Mouse (Mus musculus) ES-E14 (cell line): ENCODE measurements around the gene Mlxipl. TPM values are rescaled to one million over a fixed set of nuclear protein-coding genes. Genes with fewer than 3 reads are reported as not detected.

Experiments
- DNase-seq: peaks from one replicate; pipeline ENCODE4 v3.0.0-alpha.2; 2013; ENCODE audit warnings: low read depth, low spot score
- H3K27ac ChIP-seq: 2 replicates; pipeline ENCODE4 v1.5.1; 2012; ENCODE audit warnings: low read depth, mild to moderate bottlenecking, low read length, moderate library complexity, mixed read lengths; ENCODE audit not compliant: poor library complexity, insufficient read depth, severe bottlenecking
- H3K36me3 ChIP-seq: 2 replicates; pipeline ENCODE4 v1.6.1; 2012; ENCODE audit warnings: mild to moderate bottlenecking, low read length, moderate library complexity, mixed read lengths; ENCODE audit not compliant: control insufficient read depth, poor library complexity, insufficient read depth, severe bottlenecking
- H3K4me1 ChIP-seq, 2 experiments: fragments of 150-350 bp in 1 of 2; sonication (generic) in 1 of 2; 2 replicates each; pipeline ENCODE4 v1.6.1; 2012; ENCODE audit warnings: low read length in 2 of 2, mild to moderate bottlenecking in 1 of 2, mixed read lengths in 1 of 2; ENCODE audit not compliant: control insufficient read depth in 2 of 2, insufficient read depth in 2 of 2, poor library complexity in 1 of 2
- H3K4me3 ChIP-seq, 2 experiments: fragments of 150-350 bp in 1 of 2; sonication (generic) in 1 of 2; 2 replicates each; pipeline ENCODE4 v1.5.1; 2012; ENCODE audit warnings: low read length in 2 of 2, low read depth in 1 of 2, mild to moderate bottlenecking in 1 of 2, mixed read lengths in 1 of 2; ENCODE audit not compliant: insufficient read depth in 1 of 2, poor library complexity in 1 of 2, severe bottlenecking in 1 of 2
- H3K9ac ChIP-seq: 2 replicates; pipeline ENCODE4 v1.6.1; 2012; ENCODE audit warnings: low read depth, mild to moderate bottlenecking, low read length, mixed read lengths; ENCODE audit not compliant: poor library complexity, insufficient read depth, severe bottlenecking
- H3K9me3 ChIP-seq: fragments of 150-350 bp; sonication (generic); 2 replicates; pipeline ENCODE4 v1.6.1; 2012; ENCODE audit warnings: low read depth, mild to moderate bottlenecking, low read length; ENCODE audit not compliant: control insufficient read depth, insufficient read depth
- CHD2 ChIP-seq: IDR thresholded peaks from 2 replicates; pipeline ENCODE4 v1.6.1; 2014; ENCODE audit warnings: mild to moderate bottlenecking, low read depth, low read length, inconsistent platforms
- HCFC1 ChIP-seq: IDR thresholded peaks from 2 replicates; pipeline ENCODE4 v1.6.1; 2012; ENCODE audit warnings: low read length, inconsistent platforms, borderline replicate concordance; ENCODE audit not compliant: insufficient read depth
- MAFK ChIP-seq: IDR thresholded peaks from 2 replicates; pipeline ENCODE4 v1.6.1; 2014; ENCODE audit warnings: mild to moderate bottlenecking, low read depth, low read length, inconsistent platforms; ENCODE audit not compliant: insufficient read depth
- ZC3H11A ChIP-seq: IDR thresholded peaks from 2 replicates; pipeline ENCODE4 v1.6.1; 2012; ENCODE audit warnings: low read depth, mild to moderate bottlenecking, inconsistent platforms, low read length, borderline replicate concordance
- ZNF384 ChIP-seq: IDR thresholded peaks from 2 replicates; pipeline ENCODE4 v1.6.1; 2012; ENCODE audit warnings: low read depth, low read length, inconsistent platforms
- in situ Hi-C, 2 experiments: fragments of 600-800 bp; cut with MboI; formaldehyde crosslinking; loops; one replicate each; pipeline ENCODE4 v1.15.1; 2025; ENCODE audit warnings: low sequenced_read_pairs in 2 of 2, inconsistent platforms in 1 of 2; ENCODE audit not compliant: unreplicated experiment in 2 of 2
- total RNA-seq: library from RNA; depleted of rRNA; stranded (reverse); fragments of 300-350 nt; gene quantifications from 2 replicates; pipeline ENCODE4 v1.2.3, GENCODE M21; 2012

The Mlxipl gene
- total RNA-seq, 1 experiment: 7.6 TPM

DNA sequence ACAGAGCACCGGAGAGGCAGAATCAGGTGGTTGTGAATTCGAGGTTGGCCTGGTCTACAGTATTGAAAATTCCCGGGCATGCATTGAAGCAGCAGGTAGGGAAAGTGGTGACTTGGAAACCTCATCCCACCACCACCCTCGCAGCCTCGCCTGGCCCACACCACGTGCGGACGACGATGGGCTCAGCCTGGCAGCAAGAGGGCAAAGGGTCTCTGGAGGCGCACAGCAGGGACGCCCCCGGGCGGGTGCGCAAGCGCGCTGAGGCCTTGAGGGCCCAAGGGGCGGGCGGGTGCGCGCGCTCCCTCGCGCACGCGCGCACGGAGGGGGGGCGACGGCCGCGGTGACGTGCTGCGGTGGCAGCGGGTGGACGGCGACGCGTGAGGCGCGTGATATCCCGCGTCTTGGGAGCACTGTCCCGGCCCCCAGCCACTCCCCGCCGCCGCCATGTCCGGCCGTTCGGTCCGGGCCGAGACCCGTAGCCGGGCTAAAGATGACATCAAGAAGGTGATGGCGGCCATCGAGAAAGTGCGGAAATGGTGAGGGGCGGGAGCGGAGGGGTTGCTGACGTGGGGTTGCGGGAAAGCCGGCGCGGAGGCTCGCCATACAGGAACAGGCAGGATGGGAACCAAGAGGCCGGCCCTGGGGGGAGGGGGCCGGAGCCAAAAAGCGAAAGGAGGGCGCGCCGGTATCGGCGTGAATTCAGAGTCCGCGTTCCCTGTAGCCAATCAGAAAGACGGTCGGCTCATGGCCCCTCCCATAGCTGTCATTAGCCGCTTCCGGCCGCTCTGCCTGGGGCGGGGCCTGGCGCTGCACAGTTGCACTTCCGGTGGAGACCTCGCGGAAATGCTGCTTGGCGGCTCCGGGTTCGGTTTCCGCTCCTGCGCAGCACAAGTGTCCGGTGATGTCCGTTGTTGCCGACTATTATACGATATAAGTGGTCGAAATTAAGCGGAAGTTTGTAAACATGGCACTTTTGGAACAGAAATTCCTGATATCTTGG lies 78.7 kb downstream of the Mlxipl start, which contains the start of gene Bcl7b:
TSS of gene Bcl7b (plus strand) at position 221 of the 1,000 bp plus-strand sequence.
- H3K4me3 ChIP-seq: peak within 1 kb of the TSS; percentile 84 to 88
- in situ Hi-C loops: no loop called here

GRCm38 (mm10) chr5:135169479-135169878 lies 79.8 kb downstream of the Mlxipl start:
- peaks cover 5% of the 10 kb centered on the region; the same call in 1 of the 2 replicates for H3K36me3 ChIP-seq
- in situ Hi-C loops: no loop called here
- peaks cover 3 to 12% of the 10 kb centered on the region in 2 experiments; a peak in 3 of 4 replicates for H3K4me1 ChIP-seq
- H3K9me3 ChIP-seq: no peaks in the 10 kb centered on the region
- no peak overlapping the region; the same call in 1 of the 2 replicates for H3K27ac ChIP-seq
- TF ChIP-seq CHD2 (no peak), MAFK (no peak), HCFC1 (no peak), ZC3H11A (no peak), ZNF384 (no peak)
- peak overlapping the region; percentile 84 to 88 for H3K4me3 ChIP-seq
- DNase-seq: no peak
- H3K9ac ChIP-seq: peak overlapping the region; percentile 87; the same call in 1 of the 2 replicates

More for the DNA sequence above, 78.7 kb downstream of the Mlxipl start, which contains the start of gene Bcl7b:
- peak; percentile 34; the same call in 1 of the 2 replicates for TF ChIP-seq HCFC1
- no peak for TF ChIP-seq ZC3H11A
- no peak for TF ChIP-seq ZNF384
- TF ChIP-seq CHD2: no peak
- TF ChIP-seq MAFK: no peak
- H3K9ac ChIP-seq: peak within 1 kb of the TSS; percentile 93
- peak; percentile 89 for DNase-seq
- H3K27ac ChIP-seq: peak within 1 kb of the TSS; percentile 94
- no peaks in the 10 kb centered on the region for H3K9me3 ChIP-seq
- H3K36me3 ChIP-seq: peaks cover 5% of the 10 kb centered on the region; the same call in 1 of the 2 replicates
- H3K4me1 ChIP-seq: peaks cover 3 to 12% of the 10 kb centered on the region in 2 experiments; a peak in 3 of 4 replicates

- in situ Hi-C loops: no loop called here
- Histone ChIP-seq H3K36me3 (peaks cover 9% of the 10 kb centered on the region), H3K9me3 (no peaks in the 10 kb centered on the region), H3K9ac (no peak overlapping the region), H3K4me1 (peaks cover 3 to 22% of the 10 kb centered on the region in 2 experiments; a peak in 3 of 4 replicates), H3K4me3 (no peak overlapping the region), H3K27ac (no peak overlapping the region; the same call in 1 of the 2 replicates)
- DNase-seq: no peak
- TF ChIP-seq HCFC1 (no peak), ZNF384 (no peak), CHD2 (no peak), ZC3H11A (no peak), MAFK (no peak)
Measured at GRCm38 (mm10) chr5:135171688-135172220, 82.1 kb downstream of the Mlxipl start.

- no peaks in the 10 kb centered on the region for H3K9me3 ChIP-seq
- peak; percentile 88 for TF ChIP-seq MAFK
- no peak for TF ChIP-seq CHD2
- in situ Hi-C loops: no loop called here
- H3K4me1 ChIP-seq: peaks cover 0 to 22% of the 10 kb centered on the region in 2 experiments; a peak in 3 of 4 replicates
- no peak overlapping the region for H3K4me3 ChIP-seq
- no peak overlapping the region for H3K9ac ChIP-seq
- no peak overlapping the region for H3K27ac ChIP-seq
- no peak for DNase-seq
- peaks cover 13% of the 10 kb centered on the region for H3K36me3 ChIP-seq
Measured at GRCm38 (mm10) chr5:135172986-135173385, 83.3 kb downstream of the Mlxipl start.
